In genomic region chrX:141721725-141722124, GRCm38 (mm10) we compare ENCODE assay signal across 8 mouse cellular contexts. TPM values are rescaled to one million over a fixed set of nuclear protein-coding genes. Genes with fewer than 3 reads are reported as not detected.
A peak's percentile ranks its signal among the peaks of the same experiment; 100 is the strongest.
DNase-seq lines count a peak whose midpoint lies in the region; ATAC-seq and TF ChIP-seq lines count a peak whose summit lies in the region.

No protein-coding gene starts in this region.

- TF ChIP-seq CTCF in stomach, postnatal 0 days (IDR thresholded peaks at IDR 0.05; ENCODE audit: low read depth): no peak

- WGBS in heart, embryonic 14.5 days: 14% methylated on average over 33 of the region's 33 CpGs
- WGBS in hindbrain, embryonic 13.5 days: 11% methylated on average over 30 of the region's 33 CpGs
- 13% methylated on average over 33 of the region's 33 CpGs for WGBS in liver, embryonic 15.5 days (ENCODE audit: insufficient replicate concordance)
- WGBS in stomach, postnatal 0 days: 16% methylated on average over 31 of the region's 33 CpGs

- peaks cover 74% of the 10 kb centered on the region for H3K27me3 ChIP-seq in heart, embryonic 14.5 days (ENCODE audit: control insufficient read depth, insufficient read depth, low read length)
- peaks cover 72% of the 10 kb centered on the region for H3K27me3 ChIP-seq in hindbrain, embryonic 13.5 days
- peaks cover 65% of the 10 kb centered on the region for H3K27me3 ChIP-seq in liver, embryonic 15.5 days
- H3K27me3 ChIP-seq in stomach, postnatal 0 days (ENCODE audit: control insufficient read depth, insufficient read depth, low read length): peaks cover 6% of the 10 kb centered on the region; the same call in 1 of the 2 replicates

- ATAC-seq in heart, embryonic 14.5 days (ENCODE audit: insufficient number of reproducible peaks, insufficient read depth, low FRiP score, low read depth): no peak
- ATAC-seq in hindbrain, embryonic 13.5 days (ENCODE audit: low FRiP score): no peak
- no peak for ATAC-seq in liver, embryonic 15.5 days (ENCODE audit: insufficient read depth)
- no peak for ATAC-seq in stomach, postnatal 0 days (ENCODE audit: low FRiP score, low TSS enrichment)
- ATAC-seq in monocyte, adult 5-6 weeks (replicated peaks; ENCODE audit: insufficient number of reproducible peaks, low FRiP score, low TSS enrichment, poor library complexity, severe bottlenecking): no peak

- no peaks in the 10 kb centered on the region for H3K4me1 ChIP-seq in heart, embryonic 14.5 days (ENCODE audit: control insufficient read depth in 2 of 2, insufficient read depth in 2 of 2, low read length in 2 of 2)
- peaks cover 21% of the 10 kb centered on the region for H3K4me1 ChIP-seq in hindbrain, embryonic 13.5 days (replicated peaks)
- H3K4me1 ChIP-seq in liver, embryonic 15.5 days (replicated peaks): no peaks in the 10 kb centered on the region
- no peaks in the 10 kb centered on the region for H3K4me1 ChIP-seq in stomach, postnatal 0 days (replicated peaks; ENCODE audit: control insufficient read depth, insufficient read depth)

- no peak for DNase-seq in heart, adult 8-10 months (ENCODE audit: low spot score)
- DNase-seq in embryo, embryonic 11 days: peak; percentile 53
- no peak for DNase-seq in stomach, postnatal 0 days (ENCODE audit: low spot score)
- DNase-seq in cerebellum, postnatal 36 days: no peak

- H3K4me2 ChIP-seq in heart, embryonic 14.5 days (ENCODE audit: low read length): peak overlapping the region; percentile 73
- peak overlapping the region; percentile 63 for H3K4me2 ChIP-seq in hindbrain, embryonic 13.5 days
- H3K4me2 ChIP-seq in liver, embryonic 15.5 days: peak overlapping the region; percentile 35
- H3K4me2 ChIP-seq in stomach, postnatal 0 days (replicated peaks; ENCODE audit: low read depth): peak overlapping the region; percentile 59

- TF ChIP-seq EP300 in stomach, postnatal 0 days (optimal IDR thresholded peaks at IDR 0.05): no peak

- H3K9ac ChIP-seq in heart, embryonic 14.5 days (ENCODE audit: low read length): no peak overlapping the region
- H3K9ac ChIP-seq in hindbrain, embryonic 13.5 days: no peak overlapping the region
- no peak overlapping the region for H3K9ac ChIP-seq in liver, embryonic 15.5 days
- H3K9ac ChIP-seq in stomach, postnatal 0 days (ENCODE audit: low read length): no peak overlapping the region

- H3K4me3 ChIP-seq in heart, embryonic 14.5 days (ENCODE audit: control insufficient read depth in 1 of 2, insufficient read depth in 1 of 2, low read depth in 1 of 2, low read length in 2 of 2): peak overlapping the region; percentile 39
- H3K4me3 ChIP-seq in hindbrain, embryonic 13.5 days: peak overlapping the region; percentile 38
- 0 out of 2 replicates have a peak overlapping the region, but pooled peaks have one; percentile 15 for H3K4me3 ChIP-seq in liver, embryonic 15.5 days (replicated peaks)
- peak overlapping the region; percentile 36 for H3K4me3 ChIP-seq in stomach, postnatal 0 days (ENCODE audit: low read depth, low read length)

- no peak overlapping the region for H3K27ac ChIP-seq in heart, embryonic 14.5 days (replicated peaks in 1 of 2; ENCODE audit: control insufficient read depth in 1 of 2, insufficient read depth in 1 of 2, low read depth in 2 of 2, low read length in 2 of 2)
- H3K27ac ChIP-seq in hindbrain, embryonic 13.5 days: no peak overlapping the region
- H3K27ac ChIP-seq in liver, embryonic 15.5 days (replicated peaks): no peak overlapping the region
- no peak overlapping the region for H3K27ac ChIP-seq in stomach, postnatal 0 days (replicated peaks)

- H3K9me3 ChIP-seq in heart, embryonic 14.5 days (ENCODE audit: control insufficient read depth, low read length): no peaks in the 10 kb centered on the region
- no peaks in the 10 kb centered on the region for H3K9me3 ChIP-seq in hindbrain, embryonic 13.5 days
- no peaks in the 10 kb centered on the region for H3K9me3 ChIP-seq in liver, embryonic 15.5 days (replicated peaks)
- no peaks in the 10 kb centered on the region for H3K9me3 ChIP-seq in stomach, postnatal 0 days (ENCODE audit: control insufficient read depth, low read length)

- no peaks in the 10 kb centered on the region for H3K36me3 ChIP-seq in heart, embryonic 14.5 days (ENCODE audit: control insufficient read depth, insufficient read depth, low read length)
- H3K36me3 ChIP-seq in hindbrain, embryonic 13.5 days: no peaks in the 10 kb centered on the region
- no peaks in the 10 kb centered on the region for H3K36me3 ChIP-seq in liver, embryonic 15.5 days (replicated peaks)
- H3K36me3 ChIP-seq in stomach, postnatal 0 days (ENCODE audit: control insufficient read depth, insufficient read depth, low read length): no peaks in the 10 kb centered on the region

RNA-seq across cellular contexts. Expression of gene Irs4, which starts 3.3 kb away (rescaled TPM):
- polyA plus RNA-seq in heart, embryonic 14.5 days (2014; fragmentation: Nextera tagmentation; extraction: Ambion mirVana): 0.03 and 0.05 TPM in 2 replicates
- not detected for total RNA-seq in heart, adult 8-10 months (2022)
- 0.71 and 1.3 TPM in 2 replicates for polyA plus RNA-seq in hindbrain, embryonic 13.5 days (2015; fragmentation: Nextera tagmentation; extraction: Ambion mirVana)
- not detected in 2 replicates for polyA plus RNA-seq in liver, embryonic 15.5 days (2015; fragmentation: Nextera tagmentation; extraction: Ambion mirVana)
- polyA plus RNA-seq in stomach, postnatal 0 days (2015; fragmentation: Nextera tagmentation; extraction: Ambion mirVana): 0.25 and 0.39 TPM in 2 replicates
- total RNA-seq in monocyte, adult 5-6 weeks (2017): not detected in 3 replicates
